Mouse (Mus musculus): ENCODE results near the gene Rab3b. TPM values are rescaled to one million over a fixed set of nuclear protein-coding genes. Genes with fewer than 3 reads are reported as not detected.
A peak's percentile ranks its signal among the peaks of the same experiment; 100 is the strongest.

The Rab3b gene
- total RNA-seq (2021) = 10 to 100 TPM; 46.2 to 48.3 TPM
- long read RNA-seq, experiment 1, transcript Rab3b-202 (5 exons, 3,327 nt) = major isoform, 15 of 18 reads
- long read RNA-seq, experiment 1, partial matches to known transcripts = 3 of 18 reads
- long read RNA-seq, experiment 1, other reads (novel, unspliced or antisense) = 0 of 18 reads
- long read RNA-seq, experiment 2, transcript Rab3b-202 (5 exons, 3,327 nt) = major isoform, 24 of 33 reads
- long read RNA-seq, experiment 2, partial matches to known transcripts = 6 of 33 reads
- long read RNA-seq, experiment 2, other reads (novel, unspliced or antisense) = 2 of 33 reads

DNA sequence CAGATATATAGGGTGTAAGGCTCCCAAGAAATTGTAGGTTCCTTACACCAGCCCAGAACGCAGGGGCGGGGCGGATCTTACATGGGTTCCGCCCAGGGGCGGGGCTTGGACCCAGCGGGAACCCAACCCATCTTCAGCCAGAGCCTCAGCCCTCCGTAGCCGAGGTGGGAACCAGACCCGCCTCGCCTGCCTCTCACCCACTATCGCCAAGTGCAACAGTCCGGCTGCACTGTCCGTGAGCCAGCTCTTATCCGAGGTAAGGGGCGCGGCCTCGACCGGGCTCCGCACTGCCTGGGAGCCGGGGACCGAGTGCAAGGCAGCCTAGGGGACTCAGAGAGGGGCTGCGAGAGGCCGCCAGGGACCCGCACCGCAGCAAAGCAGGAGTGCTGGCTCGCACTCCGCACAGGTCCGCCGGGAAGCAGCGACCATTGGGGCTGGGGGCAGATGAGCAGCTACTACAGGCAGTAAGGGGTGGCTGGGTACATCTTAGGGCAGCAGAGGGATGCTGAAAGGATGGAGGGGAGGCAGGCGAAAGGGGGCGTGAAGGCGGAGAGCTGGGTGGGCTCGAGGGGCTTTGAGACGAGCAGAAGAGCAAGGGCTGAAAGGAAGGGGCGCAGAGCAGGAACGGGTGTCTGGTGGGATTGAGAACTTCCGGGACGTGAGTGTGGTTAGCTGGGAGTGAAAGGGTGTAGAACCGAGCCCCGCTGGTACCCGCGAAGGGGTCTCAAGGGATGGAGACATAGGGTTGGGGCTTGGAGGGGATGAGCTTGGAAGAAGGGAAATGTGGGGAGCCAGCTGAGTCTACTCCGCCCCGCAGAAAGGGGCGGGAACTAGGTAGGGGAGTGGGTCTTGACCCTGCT, at the start of gene Rab3b:
Gene Rab3b, plus strand, starts transcription at position 101 of the 860 bp plus-strand sequence.
- peak within 1 kb of the TSS; percentile 61 for H3K4me3 ChIP-seq
- TF ChIP-seq CTCF (conservative IDR thresholded peaks at IDR 0.05) = no peak
- no peak within 1 kb of the TSS for H3K27ac ChIP-seq
- DNase-seq (ENCODE audit: low spot score in 2 of 2) = peak; percentile 16 to 60

- H3K4me3 ChIP-seq = no peak overlapping the region
- DNase-seq (ENCODE audit: low spot score in 2 of 2) = no peak
- no peak for TF ChIP-seq CTCF (conservative IDR thresholded peaks at IDR 0.05)
- peak overlapping the region; percentile 99 for H3K27ac ChIP-seq
These were observed 48.2 kb upstream of the Rab3b start for GRCm38 (mm10) chr4:108830698-108831097.

GRCm38 (mm10) chr4:108832916-108833827, 45.7 kb upstream of the Rab3b start, which contains the start of gene Btf3l4:
TSS of gene Btf3l4 (minus strand) at chr4:108833614.
- DNase-seq (ENCODE audit: low spot score in 2 of 2) = peak; percentile 90 to 91

DNA sequence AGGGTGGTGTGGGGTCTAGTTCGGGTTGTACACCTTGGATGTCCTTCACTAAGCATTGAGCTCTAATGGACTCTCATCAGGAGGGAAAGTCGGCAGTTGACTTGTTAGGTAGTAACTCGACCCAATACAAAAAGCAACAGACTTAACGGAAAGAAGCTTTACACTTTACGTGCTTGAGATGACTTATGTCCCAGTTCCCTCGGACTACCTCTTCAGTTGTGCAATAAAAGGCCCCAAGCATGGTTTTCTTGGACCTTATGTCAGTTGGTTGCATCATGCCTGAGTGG, 45.1 kb upstream of the Rab3b start:
- Histone ChIP-seq H3K27ac (peak overlapping the region; percentile 99), H3K4me3 (peak overlapping the region; percentile 93)
- TF ChIP-seq CTCF (conservative IDR thresholded peaks at IDR 0.05) = no peak
- DNase-seq (ENCODE audit: low spot score in 2 of 2) = no peak

More at GRCm38 (mm10) chr4:108832916-108833827, 45.7 kb upstream of the Rab3b start, which contains the start of gene Btf3l4:
- TF ChIP-seq CTCF (conservative IDR thresholded peaks at IDR 0.05) = no peak
- peak within 1 kb of the TSS; percentile 99 for H3K27ac ChIP-seq
- peak within 1 kb of the TSS; percentile 93 for H3K4me3 ChIP-seq

- no peak; the same call in 1 of the 2 replicates for TF ChIP-seq CTCF (conservative IDR thresholded peaks at IDR 0.05)
- peak; percentile 65 to 83 for DNase-seq (ENCODE audit: low spot score in 2 of 2)
These were observed 44.5 kb upstream of the Rab3b start, which contains the start of gene Txndc12 for GRCm38 (mm10) chr4:108834115-108834970. TSS of gene Txndc12 (plus strand) at chr4:108834601.

GRCm38 (mm10) chr4:108834971-108835311, 43.9 kb upstream of the Rab3b start:
- no peak for TF ChIP-seq CTCF (conservative IDR thresholded peaks at IDR 0.05)
- Histone ChIP-seq H3K27ac (peak overlapping the region; percentile 99), H3K4me3 (peak overlapping the region; percentile 93)
- DNase-seq (ENCODE audit: low spot score in 2 of 2) = no peak

More at GRCm38 (mm10) chr4:108834115-108834970, 44.5 kb upstream of the Rab3b start, which contains the start of gene Txndc12:
- peak within 1 kb of the TSS; percentile 99 for H3K27ac ChIP-seq
- peak within 1 kb of the TSS; percentile 93 for H3K4me3 ChIP-seq

- no peak for TF ChIP-seq CTCF (conservative IDR thresholded peaks at IDR 0.05)
- no peak for DNase-seq (ENCODE audit: low spot score in 2 of 2)
These were observed 43.4 kb upstream of the Rab3b start for GRCm38 (mm10) chr4:108835496-108835895.

DNA sequence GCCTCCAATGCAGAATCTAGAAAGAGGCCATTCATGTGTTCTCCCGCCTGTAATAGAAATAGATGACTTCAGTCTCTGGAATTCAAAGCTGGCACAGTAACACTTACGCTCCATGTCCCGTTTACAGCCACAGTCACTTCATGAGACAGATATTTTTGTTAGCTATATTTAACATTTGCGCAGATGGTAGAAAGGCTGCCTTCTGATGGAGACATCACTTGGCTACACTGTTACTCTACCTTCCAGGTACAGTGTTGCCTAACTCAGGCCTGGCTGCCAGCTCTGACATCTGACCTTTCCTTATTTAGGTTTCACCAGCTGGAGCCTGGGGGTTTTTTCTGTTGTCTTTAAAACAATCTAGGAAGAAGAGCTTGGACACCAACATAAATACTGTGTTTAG, 40.8 kb upstream of the Rab3b start:
- Histone ChIP-seq H3K4me3 (no peak overlapping the region), H3K27ac (peak overlapping the region; percentile 54)
- peak; percentile 29 to 41 for DNase-seq (ENCODE audit: low spot score in 2 of 2)
- no peak for TF ChIP-seq CTCF (conservative IDR thresholded peaks at IDR 0.05)

More at GRCm38 (mm10) chr4:108835496-108835895, 43.4 kb upstream of the Rab3b start:
- peak overlapping the region; percentile 99; the same call in 1 of the 2 replicates for H3K27ac ChIP-seq
- peak overlapping the region; percentile 93 for H3K4me3 ChIP-seq

DNA sequence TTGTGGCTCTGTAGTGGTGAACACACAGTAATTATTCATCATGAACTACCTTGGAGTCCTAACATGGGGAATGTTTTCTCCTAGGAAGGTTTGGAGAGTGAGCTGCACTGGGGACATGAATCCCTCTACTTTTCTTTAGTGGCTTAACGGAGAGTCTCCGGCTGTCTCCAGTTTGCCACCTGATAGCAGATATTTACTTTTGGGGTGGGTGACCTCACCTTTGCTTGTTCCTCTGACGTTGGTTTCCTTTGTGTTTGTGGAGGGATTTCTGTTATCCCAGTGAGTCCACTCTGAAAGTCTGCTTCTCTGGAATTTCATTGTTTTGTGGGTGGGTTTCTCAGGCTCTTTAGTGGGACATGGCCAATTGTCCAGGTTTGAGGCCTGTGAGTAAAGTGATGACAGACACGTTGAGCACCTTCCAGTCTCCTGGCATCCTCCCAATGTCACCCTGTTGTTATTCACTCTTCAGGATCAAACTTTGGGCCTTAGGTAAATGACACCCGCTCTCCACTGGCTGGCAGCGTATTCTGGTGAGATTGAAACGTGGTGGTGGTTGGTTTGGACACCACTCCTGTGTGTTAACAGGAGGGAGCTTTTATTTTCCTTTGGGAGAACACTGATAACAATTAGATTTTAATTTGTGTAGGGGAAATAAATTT, 36.8 kb upstream of the Rab3b start:
- no peak for DNase-seq (ENCODE audit: low spot score in 2 of 2)
- no peak for TF ChIP-seq CTCF (conservative IDR thresholded peaks at IDR 0.05)
- no peak overlapping the region for H3K27ac ChIP-seq
- H3K4me3 ChIP-seq = no peak overlapping the region

DNA sequence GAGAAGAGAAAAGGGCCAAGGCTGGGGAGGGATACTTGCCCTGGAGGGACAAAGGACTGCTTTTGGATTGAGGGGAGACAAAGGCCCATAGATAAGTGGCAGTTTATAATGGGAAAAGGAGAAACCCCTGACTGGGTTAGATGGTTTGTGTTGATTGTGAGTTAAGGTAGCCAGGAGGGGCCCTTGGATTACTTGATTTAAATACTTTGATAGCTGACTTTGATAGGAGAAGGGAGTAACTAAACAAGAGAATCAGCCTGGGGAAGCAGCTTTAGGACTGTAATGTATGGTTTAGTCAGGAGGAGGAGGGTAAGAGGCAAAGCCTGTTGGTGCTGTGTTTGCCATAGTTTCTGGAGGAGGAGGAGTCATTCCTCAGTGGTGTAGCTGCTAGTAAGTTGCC, 35.5 kb upstream of the Rab3b start:
- Histone ChIP-seq H3K4me3 (no peak overlapping the region), H3K27ac (no peak overlapping the region)
- TF ChIP-seq CTCF (conservative IDR thresholded peaks at IDR 0.05) = no peak
- no peak for DNase-seq (ENCODE audit: low spot score in 2 of 2)
